Mouse (Mus musculus) C2C12 (cell line): ENCODE measurements at regions not wholly inside any gene's neighbourhood (a gene's known extent, or its start where the extent isn't known, plus 50 kb on each side); places are given as distances from the start of the nearest gene placed in this dataset.

Experiments used
- CEBPB ChIP-seq: IDR thresholded peaks from one replicate; pipeline ENCODE4 v1.6.1; 2011; ENCODE audit warnings: low read depth, mild to moderate bottlenecking, control low read depth, moderate library complexity
- CTCF ChIP-seq: IDR thresholded peaks from one replicate; pipeline ENCODE4 v1.5.1; 2011; ENCODE audit not compliant: control insufficient read depth, insufficient read depth, insufficient read length
- FOSL1 ChIP-seq: IDR thresholded peaks from one replicate; pipeline ENCODE4 v1.8.0; 2011; ENCODE audit warnings: mild to moderate bottlenecking, low read length; ENCODE audit not compliant: poor library complexity, insufficient read depth, severe bottlenecking
- MAX ChIP-seq: IDR thresholded peaks from one replicate; pipeline ENCODE4 v1.6.1; 2011; ENCODE audit warnings: mild to moderate bottlenecking, control low read depth
- MYOD1 ChIP-seq: IDR thresholded peaks from one replicate; pipeline ENCODE4 v1.6.1; 2011; ENCODE audit warnings: low read depth; ENCODE audit not compliant: control insufficient read depth, insufficient read length
- MYOG ChIP-seq: IDR thresholded peaks from one replicate; pipeline ENCODE4 v1.6.1; 2011; ENCODE audit not compliant: control insufficient read depth, insufficient read length; ENCODE audit errors: extremely low read depth
- USF1 ChIP-seq: IDR thresholded peaks from one replicate; pipeline ENCODE4 v1.6.1; 2011; ENCODE audit warnings: low read depth, mild to moderate bottlenecking, control low read depth, moderate library complexity

- TF ChIP-seq CTCF (no peak), MAX (no peak), USF1 (no peak), MYOD1 (no peak), MYOG (no peak), CEBPB (no peak), FOSL1 (no peak)
These were observed 1439.7 kb upstream of the Nudt12 start for GRCm38 (mm10) chr17:60452861-60453260.
